Mouse (Mus musculus): Measurements from ENCODE around the gene Itpr1. TPM values are rescaled to one million over a fixed set of nuclear protein-coding genes. Genes with fewer than 3 reads are reported as not detected.

Gene Itpr1
- polyA plus RNA-seq, 2 experiments, result 10.7 to 17.1 TPM

DNA sequence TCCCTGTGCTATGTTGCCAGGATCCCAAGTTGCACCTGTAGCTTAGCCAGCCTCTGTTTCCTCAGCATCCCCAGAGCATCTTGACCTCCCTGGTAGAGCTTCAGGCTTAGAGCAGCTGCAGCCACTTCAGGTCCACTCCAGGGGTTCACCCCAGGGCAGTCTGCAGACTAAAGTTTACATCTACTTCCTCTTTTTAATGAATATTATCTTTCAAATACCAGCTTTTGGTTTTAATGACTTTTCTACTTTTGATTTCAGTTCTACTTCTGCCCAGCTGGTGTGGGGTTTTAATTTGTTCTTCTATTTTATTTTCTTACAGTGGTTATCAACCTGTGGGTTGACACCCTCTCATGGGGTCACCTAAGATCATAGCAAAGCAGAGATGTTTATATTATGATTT is 353.7 kb downstream of the Itpr1 start:
- H3K27ac ChIP-seq (replicated peaks; ENCODE audit: low read depth, low read length), result no peak overlapping the region
- no peaks in the 10 kb centered on the region for H3K36me3 ChIP-seq (ENCODE audit: control insufficient read depth, insufficient read depth, low read length)
- DNase-seq (ENCODE audit: low spot score), result no peak
- no peaks in the 10 kb centered on the region for H3K9me3 ChIP-seq (ENCODE audit: control insufficient read depth, low read length)
- no peak overlapping the region for H3K9ac ChIP-seq (ENCODE audit: low read depth, low read length, severe bottlenecking)
- no peak overlapping the region for H3K4me2 ChIP-seq (replicated peaks; ENCODE audit: low read depth, low read length, severe bottlenecking)
- H3K4me3 ChIP-seq (replicated peaks; ENCODE audit: low read length), result no peak overlapping the region
- no peaks in the 10 kb centered on the region for H3K27me3 ChIP-seq (ENCODE audit: control insufficient read depth, insufficient read depth, low read length)
- ATAC-seq (ENCODE audit: low FRiP score, low read depth), result no peak
- no peak for TF ChIP-seq POLR2A (IDR thresholded peaks at IDR 0.05; ENCODE audit: borderline replicate concordance, extremely low read depth, insufficient read depth, insufficient read length)
- H3K4me1 ChIP-seq (ENCODE audit: control insufficient read depth, insufficient read depth, low read length), result peaks cover 18% of the 10 kb centered on the region

GRCm38 (mm10) chr6:108569460-108570187 is 356.7 kb downstream of the Itpr1 start:
- 16% methylated on average over 7 of the region's 7 CpGs for WGBS
- Histone ChIP-seq H3K36me3 (ENCODE audit: control insufficient read depth, insufficient read depth, low read length) (no peaks in the 10 kb centered on the region), H3K27me3 (ENCODE audit: control insufficient read depth, insufficient read depth, low read length) (no peaks in the 10 kb centered on the region), H3K9ac (ENCODE audit: low read depth, low read length, severe bottlenecking) (no peak overlapping the region), H3K27ac (replicated peaks; ENCODE audit: low read depth, low read length) (0 out of 2 replicates have a peak overlapping the region, but pooled peaks have one; percentile 10), H3K9me3 (ENCODE audit: control insufficient read depth, low read length) (no peaks in the 10 kb centered on the region), H3K4me1 (ENCODE audit: control insufficient read depth, insufficient read depth, low read length) (peaks cover 21% of the 10 kb centered on the region), H3K4me2 (replicated peaks; ENCODE audit: low read depth, low read length, severe bottlenecking) (no peak overlapping the region), H3K4me3 (replicated peaks; ENCODE audit: low read length) (no peak overlapping the region)
- TF ChIP-seq POLR2A (IDR thresholded peaks at IDR 0.05; ENCODE audit: borderline replicate concordance, extremely low read depth, insufficient read depth, insufficient read length), result no peak
- DNase-seq (ENCODE audit: low spot score) (peak; percentile 72), ATAC-seq (ENCODE audit: low FRiP score, low read depth) (peak; percentile 42; the same call in 1 of the 2 replicates)

- DNase-seq (ENCODE audit: low spot score) (peak; percentile 50), ATAC-seq (ENCODE audit: low FRiP score, low read depth) (peak; percentile 47)
- no peak for TF ChIP-seq POLR2A (IDR thresholded peaks at IDR 0.05; ENCODE audit: borderline replicate concordance, extremely low read depth, insufficient read depth, insufficient read length)
- Histone ChIP-seq H3K36me3 (ENCODE audit: control insufficient read depth, insufficient read depth, low read length) (no peaks in the 10 kb centered on the region), H3K4me1 (ENCODE audit: control insufficient read depth, insufficient read depth, low read length) (peaks cover 21% of the 10 kb centered on the region), H3K9ac (ENCODE audit: low read depth, low read length, severe bottlenecking) (0 out of 2 replicates have a peak overlapping the region, but pooled peaks have one; percentile 43), H3K27ac (replicated peaks; ENCODE audit: low read depth, low read length) (peak overlapping the region; percentile 77), H3K9me3 (ENCODE audit: control insufficient read depth, low read length) (no peaks in the 10 kb centered on the region), H3K4me3 (replicated peaks; ENCODE audit: low read length) (peak overlapping the region; percentile 34), H3K27me3 (ENCODE audit: control insufficient read depth, insufficient read depth, low read length) (no peaks in the 10 kb centered on the region), H3K4me2 (replicated peaks; ENCODE audit: low read depth, low read length, severe bottlenecking) (peak overlapping the region; percentile 63)
- 16% methylated on average over 11 of the region's 11 CpGs for WGBS
Observed at GRCm38 (mm10) chr6:108570351-108571041, 357.6 kb downstream of the Itpr1 start.

DNA sequence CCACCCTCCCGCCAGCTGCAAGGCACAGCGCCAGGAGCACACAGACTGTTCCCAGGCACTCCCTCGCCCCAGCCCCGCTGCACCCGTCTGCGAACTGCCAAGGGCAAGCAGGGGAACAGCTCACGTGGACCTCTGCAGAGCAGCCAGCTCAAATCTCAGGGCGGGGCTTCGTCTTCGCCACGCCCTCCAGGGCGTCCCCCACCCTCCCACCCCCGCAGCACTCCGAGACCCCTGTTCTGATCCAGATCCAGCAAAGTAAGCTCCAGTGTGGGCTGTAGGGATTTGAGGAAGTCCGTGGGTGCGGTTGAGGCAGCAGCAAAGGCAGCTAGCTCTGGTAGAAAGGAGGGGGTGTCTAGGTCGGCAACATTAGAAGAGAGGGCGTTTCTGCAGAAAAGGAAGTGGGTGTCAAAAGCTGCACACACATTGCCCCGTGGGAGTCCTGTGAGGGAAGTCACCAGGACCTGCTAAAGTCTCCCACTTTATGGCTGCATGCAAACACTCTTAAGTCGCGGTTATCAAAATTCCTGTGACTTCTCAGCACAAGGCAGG is 358.2 kb downstream of the Itpr1 start:
- 2% methylated on average over 21 of the region's 21 CpGs for WGBS
- H3K4me2 ChIP-seq (replicated peaks; ENCODE audit: low read depth, low read length, severe bottlenecking), result peak overlapping the region; percentile 63
- peak; percentile 85 for ATAC-seq (ENCODE audit: low FRiP score, low read depth)
- peaks cover 21% of the 10 kb centered on the region for H3K4me1 ChIP-seq (ENCODE audit: control insufficient read depth, insufficient read depth, low read length)
- peak; percentile 83 for DNase-seq (ENCODE audit: low spot score)
- H3K9ac ChIP-seq (ENCODE audit: low read depth, low read length, severe bottlenecking), result peak overlapping the region; percentile 43; the same call in 1 of the 2 replicates
- no peak for TF ChIP-seq POLR2A (IDR thresholded peaks at IDR 0.05; ENCODE audit: borderline replicate concordance, extremely low read depth, insufficient read depth, insufficient read length)
- H3K27me3 ChIP-seq (ENCODE audit: control insufficient read depth, insufficient read depth, low read length), result no peaks in the 10 kb centered on the region
- peak overlapping the region; percentile 77 for H3K27ac ChIP-seq (replicated peaks; ENCODE audit: low read depth, low read length)
- H3K36me3 ChIP-seq (ENCODE audit: control insufficient read depth, insufficient read depth, low read length), result no peaks in the 10 kb centered on the region
- no peaks in the 10 kb centered on the region for H3K9me3 ChIP-seq (ENCODE audit: control insufficient read depth, low read length)
- H3K4me3 ChIP-seq (replicated peaks; ENCODE audit: low read length), result peak overlapping the region; percentile 34

DNA sequence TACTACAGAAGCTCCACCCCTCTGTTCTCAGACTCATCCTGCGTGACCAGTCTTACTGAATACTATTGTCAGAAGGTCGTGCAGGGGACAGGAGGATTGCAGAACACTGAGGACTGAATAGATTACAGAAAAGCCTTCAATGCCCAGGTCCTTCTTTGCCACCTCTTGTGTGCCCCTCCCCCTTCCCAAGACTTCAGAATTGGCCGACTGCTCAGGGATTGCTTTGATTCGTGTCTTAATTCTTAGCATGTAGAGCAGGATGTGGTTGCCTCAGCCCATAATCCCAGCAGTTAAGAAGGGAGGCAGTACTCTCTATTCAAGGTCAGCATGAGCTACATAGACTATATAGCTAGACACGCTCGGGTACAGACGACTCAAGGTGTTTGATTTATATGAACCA is 359.8 kb downstream of the Itpr1 start:
- Histone ChIP-seq H3K9me3 (ENCODE audit: control insufficient read depth, low read length) (no peaks in the 10 kb centered on the region), H3K27me3 (ENCODE audit: control insufficient read depth, insufficient read depth, low read length) (no peaks in the 10 kb centered on the region), H3K4me1 (ENCODE audit: control insufficient read depth, insufficient read depth, low read length) (peaks cover 21% of the 10 kb centered on the region), H3K27ac (replicated peaks; ENCODE audit: low read depth, low read length) (no peak overlapping the region), H3K36me3 (ENCODE audit: control insufficient read depth, insufficient read depth, low read length) (no peaks in the 10 kb centered on the region), H3K9ac (ENCODE audit: low read depth, low read length, severe bottlenecking) (no peak overlapping the region), H3K4me3 (replicated peaks; ENCODE audit: low read length) (no peak overlapping the region), H3K4me2 (replicated peaks; ENCODE audit: low read depth, low read length, severe bottlenecking) (no peak overlapping the region)
- no peak for TF ChIP-seq POLR2A (IDR thresholded peaks at IDR 0.05; ENCODE audit: borderline replicate concordance, extremely low read depth, insufficient read depth, insufficient read length)
- WGBS, result 54% methylated on average over 7 of the region's 7 CpGs
- DNase-seq (ENCODE audit: low spot score), result no peak
- ATAC-seq (ENCODE audit: low FRiP score, low read depth), result no peak
